Mouse (Mus musculus): Measurements from ENCODE around the gene Naip6. TPM values are rescaled to one million over a fixed set of nuclear protein-coding genes. Genes with fewer than 3 reads are reported as not detected.

Naip6 gene
- polyA plus RNA-seq, 1 experiment from 2014 or later: 0.77 TPM

Other genes starting within 250 kb of the Naip6 start
- gene Bdp1, start 213.6 kb downstream of the Naip6 start, polyA plus RNA-seq (2014; fragmentation: Nextera tagmentation; extraction: Ambion mirVana): 28.7 and 29.6 TPM in 2 replicates
- gene Serf1, start 209.7 kb downstream of the Naip6 start, polyA plus RNA-seq (2014; fragmentation: Nextera tagmentation; extraction: Ambion mirVana): 174 and 178 TPM in 2 replicates
- 52.3 and 56.8 TPM in 2 replicates for gene Smn1, start 192.8 kb downstream of the Naip6 start, polyA plus RNA-seq (2014; fragmentation: Nextera tagmentation; extraction: Ambion mirVana)
- 0.52 and 0.64 TPM in 2 replicates for gene Naip2, start 115.6 kb downstream of the Naip6 start, polyA plus RNA-seq (2014; fragmentation: Nextera tagmentation; extraction: Ambion mirVana)
- 0.32 and 0.39 TPM in 2 replicates for gene Naip5, start 71.4 kb downstream of the Naip6 start, polyA plus RNA-seq (2014; fragmentation: Nextera tagmentation; extraction: Ambion mirVana)
- 0.07 and 0.14 TPM in 2 replicates for gene Naip1, start 135.2 kb upstream of the Naip6 start, polyA plus RNA-seq (2014; fragmentation: Nextera tagmentation; extraction: Ambion mirVana)
- 72.8 and 75.7 TPM in 2 replicates for gene Gtf2h2, start 174.9 kb upstream of the Naip6 start, polyA plus RNA-seq (2014; fragmentation: Nextera tagmentation; extraction: Ambion mirVana)
- 54.5 and 57.9 TPM in 2 replicates for gene Ocln, start 235.0 kb upstream of the Naip6 start, polyA plus RNA-seq (2014; fragmentation: Nextera tagmentation; extraction: Ambion mirVana)

Data from stomach, embryonic 14.5 days (tissue).